Mouse (Mus musculus) liver, embryonic 14.5 days (tissue): ENCODE measurements around the gene Mcoln2. TPM values are rescaled to one million over a fixed set of nuclear protein-coding genes. Genes with fewer than 3 reads are reported as not detected.

Experiments
- ATAC-seq: fragments of 200-750 bp; cut with Nextera tagmentation; 2 replicates; pipeline ENCODE4 v1.8.0; 2017; ENCODE audit warnings: moderate number of reproducible peaks, mild to moderate bottlenecking, moderate library complexity; ENCODE audit not compliant: insufficient read depth
- DNase-seq, 3 experiments: peaks; one replicate each; pipeline ENCODE4 v3.0.0-alpha.2; 2012 to 2013; ENCODE audit warnings: low read depth in 3 of 3, low spot score in 3 of 3
- H3K27ac ChIP-seq: fragments of 300-500 bp; sonication (generic); 2 replicates; pipeline ENCODE4 v1.5.1; 2014; ENCODE audit warnings: moderate library complexity, mild to moderate bottlenecking, control low read depth, inconsistent platforms
- H3K27me3 ChIP-seq: fragments of 300-500 bp; sonication (generic); 2 replicates; pipeline ENCODE4 v1.6.1; 2014; ENCODE audit warnings: mild to moderate bottlenecking, low read length, moderate library complexity; ENCODE audit not compliant: control insufficient read depth, insufficient read depth
- H3K36me3 ChIP-seq: fragments of 300-500 bp; sonication (generic); replicated peaks from 2 replicates; pipeline ENCODE4 v1.6.1; 2014; ENCODE audit warnings: low read depth; ENCODE audit not compliant: control insufficient read depth, insufficient read depth
- H3K4me1 ChIP-seq, 2 experiments: fragments of 200-500 bp in 1 of 2; fragments of 300-500 bp in 1 of 2; sonication (generic) in 1 of 2; replicated peaks; 2 replicates each; pipeline ENCODE4 v1.6.1; 2012 to 2014; ENCODE audit warnings: antibody characterized with exemption in 1 of 2, inconsistent platforms in 1 of 2, low read length in 1 of 2; ENCODE audit not compliant: control insufficient read depth in 2 of 2, insufficient read depth in 2 of 2
- H3K4me2 ChIP-seq: fragments of 300-500 bp; sonication (generic); 2 replicates; pipeline ENCODE4 v1.6.1; 2014; ENCODE audit warnings: low read depth, mild to moderate bottlenecking, control low read depth, moderate library complexity
- H3K4me3 ChIP-seq, 2 experiments: fragments of 200-500 bp in 1 of 2; fragments of 300-500 bp in 1 of 2; sonication (generic) in 1 of 2; 2 replicates each; pipeline ENCODE4 v1.5.1; 2012 to 2014; ENCODE audit warnings: low read depth in 2 of 2, low read length in 2 of 2, mild to moderate bottlenecking in 2 of 2, control low read depth in 1 of 2, inconsistent platforms in 1 of 2, moderate library complexity in 1 of 2; ENCODE audit not compliant: insufficient read depth in 1 of 2
- H3K9ac ChIP-seq: fragments of 300-500 bp; sonication (generic); replicated peaks from 2 replicates; pipeline ENCODE4 v1.6.1; 2014; ENCODE audit warnings: mild to moderate bottlenecking, control low read depth, moderate library complexity
- H3K9me3 ChIP-seq: fragments of 300-500 bp; sonication (generic); 2 replicates; pipeline ENCODE4 v1.6.1; 2016; ENCODE audit warnings: low read length, mixed read lengths; ENCODE audit not compliant: control insufficient read depth
- CTCF ChIP-seq: IDR thresholded peaks from 2 replicates; pipeline ENCODE4 v1.5.1; 2016; ENCODE audit warnings: antibody characterized with exemption, low read depth, control low read depth
- EP300 ChIP-seq: IDR thresholded peaks from 2 replicates; pipeline ENCODE4 v1.6.1; 2016; ENCODE audit warnings: antibody characterized with exemption, low read depth
- WGBS: fragments of 180-500 bp; shearing (Covaris S2); extraction: QIAGEN DNeasy Blood & Tissue Kit; methylation state at CpG from one replicate; pipeline ENCODE4 v1.1.7; 2014; ENCODE audit not compliant: insufficient replicate concordance; 5-methylcytosine and 5-hydroxymethylcytosine counted together
- polyA plus RNA-seq, 2 experiments: library from polyadenylated mRNA; depleted of rRNA in 1 of 2; stranded (reverse) in 1 of 2; unstranded in 1 of 2; fragments of >200 nt; fragmentation: Nextera tagmentation in 1 of 2; extraction: Ambion mirVana in 1 of 2; gene quantifications; 2 replicates each; pipeline versions ENCODE4 v1.2.1 to v1.2.3; 2012 to 2014

Mcoln2 gene
- polyA plus RNA-seq, 2 experiments: 5.5 to 5.9 TPM

- H3K9ac ChIP-seq: no peak overlapping the region
- H3K27ac ChIP-seq: no peak overlapping the region
- WGBS: 58% methylated on average over 3 of the region's 3 CpGs
- DNase-seq (no peak), ATAC-seq (no peak)
- H3K4me2 ChIP-seq: no peak overlapping the region
- TF ChIP-seq CTCF: no peak
- TF ChIP-seq EP300: no peak
- H3K9me3 ChIP-seq: no peaks in the 10 kb centered on the region
- no peak overlapping the region for H3K4me3 ChIP-seq
- no peaks in the 10 kb centered on the region for H3K4me1 ChIP-seq
- no peaks in the 10 kb centered on the region for H3K36me3 ChIP-seq
- peaks cover 18% of the 10 kb centered on the region for H3K27me3 ChIP-seq
These were observed 66.9 kb downstream of the Mcoln2 start for GRCm38 (mm10) chr3:146216561-146216960.

GRCm38 (mm10) chr3:146220776-146221486 is 71.3 kb downstream of the Mcoln2 start, which contains the start of gene Lpar3:
TSS of gene Lpar3 (plus strand) at chr3:146220963.
- H3K9me3 ChIP-seq: no peaks in the 10 kb centered on the region
- H3K27ac ChIP-seq: no peak within 1 kb of the TSS
- peak within 1 kb of the TSS; percentile 45 for H3K4me2 ChIP-seq
- peak within 1 kb of the TSS in 1 of 2 experiments; percentile 17; a peak in 3 of 4 replicates for H3K4me3 ChIP-seq
- peak; percentile 47; the same call in 1 of the 2 replicates for TF ChIP-seq CTCF
- TF ChIP-seq EP300: no peak
- peak in 1 of 3 experiments; percentile 6 for DNase-seq
- WGBS: 2% methylated on average over 73 of the region's 73 CpGs
- no peaks in the 10 kb centered on the region for H3K36me3 ChIP-seq
- ATAC-seq: no peak
- peaks cover 30% of the 10 kb centered on the region for H3K27me3 ChIP-seq
- H3K9ac ChIP-seq: no peak within 1 kb of the TSS
- no peaks in the 10 kb centered on the region for H3K4me1 ChIP-seq

GRCm38 (mm10) chr3:146224271-146224670 is 74.6 kb downstream of the Mcoln2 start:
- ATAC-seq: no peak

GRCm38 (mm10) chr3:146225061-146225761 is 75.6 kb downstream of the Mcoln2 start:
- no peaks in the 10 kb centered on the region for H3K36me3 ChIP-seq
- DNase-seq (no peak), ATAC-seq (no peak)
- H3K9me3 ChIP-seq: no peaks in the 10 kb centered on the region
- TF ChIP-seq EP300 (no peak), CTCF (no peak)
- no peak overlapping the region for H3K27ac ChIP-seq
- H3K4me2 ChIP-seq: no peak overlapping the region
- 55% methylated on average over 7 of the region's 7 CpGs for WGBS
- H3K4me3 ChIP-seq: no peak overlapping the region
- peaks cover 26% of the 10 kb centered on the region for H3K27me3 ChIP-seq
- H3K4me1 ChIP-seq: no peaks in the 10 kb centered on the region
- H3K9ac ChIP-seq: no peak overlapping the region

More at GRCm38 (mm10) chr3:146224271-146224670, 74.6 kb downstream of the Mcoln2 start:
- no peak overlapping the region for H3K27ac ChIP-seq
- H3K27me3 ChIP-seq: peaks cover 30% of the 10 kb centered on the region
- H3K4me1 ChIP-seq: no peaks in the 10 kb centered on the region
- no peak overlapping the region for H3K9ac ChIP-seq
- DNase-seq: no peak
- H3K4me3 ChIP-seq: no peak overlapping the region
- TF ChIP-seq CTCF (no peak), EP300 (no peak)
- no peaks in the 10 kb centered on the region for H3K36me3 ChIP-seq
- H3K9me3 ChIP-seq: no peaks in the 10 kb centered on the region
- 36% methylated on average over 4 of the region's 4 CpGs for WGBS
- H3K4me2 ChIP-seq: no peak overlapping the region

GRCm38 (mm10) chr3:146227427-146227826 is 77.8 kb downstream of the Mcoln2 start:
- no peak overlapping the region for H3K4me3 ChIP-seq
- H3K4me2 ChIP-seq: no peak overlapping the region
- H3K27ac ChIP-seq: no peak overlapping the region
- DNase-seq: no peak
- 39% methylated on average over 3 of the region's 3 CpGs for WGBS
- no peak for ATAC-seq
- H3K27me3 ChIP-seq: peaks cover 5% of the 10 kb centered on the region
- H3K4me1 ChIP-seq: no peaks in the 10 kb centered on the region
- H3K36me3 ChIP-seq: no peaks in the 10 kb centered on the region
- H3K9me3 ChIP-seq: no peaks in the 10 kb centered on the region
- H3K9ac ChIP-seq: no peak overlapping the region
- no peak for TF ChIP-seq CTCF
- no peak for TF ChIP-seq EP300
